ENCODE assay signal across 9 mouse cellular contexts in genomic region chr14:9449942-9450341, GRCm38 (mm10).
A peak's percentile ranks its signal among the peaks of the same experiment; 100 is the strongest.
DNase-seq lines count a peak whose midpoint lies in the region; ATAC-seq lines count a peak whose summit lies in the region.
"Had no signal": no experiment of that assay in that cellular context is flagged by ENCODE, and none has a peak within 500 bp of the region (broad histone marks: within the 10 kb centered on the region; RNA-seq: fewer than 3 reads in every experiment).

No protein-coding gene starts in this region.

- H3K4me2 ChIP-seq in forebrain, embryonic 15.5 days (replicated peaks), result no peak overlapping the region
- H3K4me2 ChIP-seq in midbrain, embryonic 16.5 days (ENCODE audit: low read length), result no peak overlapping the region
- H3K4me2 ChIP-seq in midbrain, embryonic 11.5 days, result no peak overlapping the region
- no peak overlapping the region for H3K4me2 ChIP-seq in embryonic facial prominence, embryonic 14.5 days (ENCODE audit: low read depth, low read length)
- H3K4me2 ChIP-seq: liver, embryonic 13.5 days had no signal

- no peak for DNase-seq in forebrain, embryonic 10.5 days (ENCODE audit: extremely low spot score, low spot score)
- no peak for DNase-seq in midbrain, embryonic 11.5 days (ENCODE audit: low spot score, missing footprints)
- DNase-seq in embryonic facial prominence, embryonic 14.5 days (ENCODE audit: low spot score), result peak; percentile 87
- peak; percentile 13 to 34 for DNase-seq in left cerebral cortex, postnatal 25 days (ENCODE audit: low spot score in 2 of 2)
- no peak for DNase-seq in kidney, adult 9 months
- DNase-seq: liver, embryonic 13.5 days had no signal

- 33% methylated on average over 3 of the region's 3 CpGs for WGBS in forebrain, embryonic 15.5 days
- WGBS in forebrain, embryonic 10.5 days, result 70% methylated on average over 3 of the region's 3 CpGs
- 52% methylated on average over 3 of the region's 3 CpGs for WGBS in midbrain, embryonic 16.5 days
- WGBS in midbrain, embryonic 11.5 days, result 80% methylated on average over 3 of the region's 3 CpGs
- 27% methylated on average over 3 of the region's 3 CpGs for WGBS in embryonic facial prominence, embryonic 14.5 days

- no peak overlapping the region for H3K27ac ChIP-seq in forebrain, embryonic 15.5 days (replicated peaks)
- no peak overlapping the region for H3K27ac ChIP-seq in forebrain, embryonic 10.5 days
- no peak overlapping the region for H3K27ac ChIP-seq in midbrain, embryonic 16.5 days (ENCODE audit: low read length)
- H3K27ac ChIP-seq in midbrain, embryonic 11.5 days (ENCODE audit: low read depth, low read length), result no peak overlapping the region
- H3K27ac ChIP-seq in embryonic facial prominence, embryonic 14.5 days (replicated peaks; ENCODE audit: low read depth, low read length), result no peak overlapping the region
- H3K27ac ChIP-seq: liver, embryonic 13.5 days had no signal

- no peaks in the 10 kb centered on the region for H3K9me3 ChIP-seq in forebrain, embryonic 15.5 days
- no peaks in the 10 kb centered on the region for H3K9me3 ChIP-seq in forebrain, embryonic 10.5 days
- no peaks in the 10 kb centered on the region for H3K9me3 ChIP-seq in midbrain, embryonic 16.5 days (replicated peaks; ENCODE audit: control insufficient read depth, low read length, poor library complexity, severe bottlenecking)
- no peaks in the 10 kb centered on the region for H3K9me3 ChIP-seq in midbrain, embryonic 11.5 days (ENCODE audit: control insufficient read depth, low read length)
- H3K9me3 ChIP-seq in embryonic facial prominence, embryonic 14.5 days (ENCODE audit: control insufficient read depth, low read length), result no peaks in the 10 kb centered on the region
- H3K9me3 ChIP-seq: liver, embryonic 13.5 days had no signal

- H3K4me1 ChIP-seq in forebrain, embryonic 15.5 days, result peaks cover 6% of the 10 kb centered on the region; the same call in 1 of the 2 replicates
- H3K4me1 ChIP-seq in forebrain, embryonic 10.5 days, result no peaks in the 10 kb centered on the region; the same call in 1 of the 2 replicates
- H3K4me1 ChIP-seq in midbrain, embryonic 16.5 days (ENCODE audit: control insufficient read depth, insufficient read depth, low read length), result no peaks in the 10 kb centered on the region; the same call in 1 of the 2 replicates
- H3K4me1 ChIP-seq in midbrain, embryonic 11.5 days (ENCODE audit: control insufficient read depth, insufficient read depth, low read length), result no peaks in the 10 kb centered on the region
- 0 out of 2 replicates have a peak, but pooled peaks cover 5% of the 10 kb centered on the region for H3K4me1 ChIP-seq in embryonic facial prominence, embryonic 14.5 days (ENCODE audit: control insufficient read depth, insufficient read depth, low read length)
- H3K4me1 ChIP-seq: liver, embryonic 13.5 days had no signal

- intact Hi-C loops in left cerebral cortex, postnatal 25 days (cut with DNase I), result no loop called here

- no peaks in the 10 kb centered on the region for H3K27me3 ChIP-seq in forebrain, embryonic 15.5 days
- H3K27me3 ChIP-seq in forebrain, embryonic 10.5 days (ENCODE audit: poor library complexity, severe bottlenecking), result no peaks in the 10 kb centered on the region
- no peaks in the 10 kb centered on the region for H3K27me3 ChIP-seq in midbrain, embryonic 16.5 days (ENCODE audit: control insufficient read depth, insufficient read depth, low read depth, low read length)
- no peaks in the 10 kb centered on the region for H3K27me3 ChIP-seq in midbrain, embryonic 11.5 days (ENCODE audit: control insufficient read depth, insufficient read depth, low read length)
- no peaks in the 10 kb centered on the region for H3K27me3 ChIP-seq in embryonic facial prominence, embryonic 14.5 days (replicated peaks; ENCODE audit: control insufficient read depth, insufficient read depth, low read length)
- H3K27me3 ChIP-seq: liver, embryonic 13.5 days had no signal

- no peaks in the 10 kb centered on the region for H3K36me3 ChIP-seq in forebrain, embryonic 15.5 days
- no peaks in the 10 kb centered on the region for H3K36me3 ChIP-seq in forebrain, embryonic 10.5 days (replicated peaks)
- H3K36me3 ChIP-seq in midbrain, embryonic 16.5 days (ENCODE audit: control insufficient read depth, insufficient read depth, low read length), result no peaks in the 10 kb centered on the region
- no peaks in the 10 kb centered on the region for H3K36me3 ChIP-seq in midbrain, embryonic 11.5 days (ENCODE audit: control insufficient read depth, insufficient read depth, low read length)
- H3K36me3 ChIP-seq in embryonic facial prominence, embryonic 14.5 days (ENCODE audit: control insufficient read depth, insufficient read depth, low read length), result no peaks in the 10 kb centered on the region
- H3K36me3 ChIP-seq: liver, embryonic 13.5 days had no signal

- ATAC-seq in forebrain, embryonic 15.5 days (replicated peaks), result peak; percentile 73; the same call in 1 of the 2 replicates
- ATAC-seq in midbrain, embryonic 16.5 days, result 0 out of 2 replicates have a peak, but pooled peaks have one; percentile 28
- no peak for ATAC-seq in midbrain, embryonic 11.5 days (ENCODE audit: low FRiP score)
- ATAC-seq in embryonic facial prominence, embryonic 14.5 days (ENCODE audit: low read depth), result no peak
- no peak for ATAC-seq in megakaryocyte progenitor cell, adult 5-6 weeks (replicated peaks; ENCODE audit: poor library complexity)

- H3K9ac ChIP-seq in forebrain, embryonic 15.5 days (replicated peaks), result no peak overlapping the region
- H3K9ac ChIP-seq in midbrain, embryonic 16.5 days (ENCODE audit: low read depth, low read length), result no peak overlapping the region
- no peak overlapping the region for H3K9ac ChIP-seq in midbrain, embryonic 11.5 days (ENCODE audit: low read length)
- H3K9ac ChIP-seq in embryonic facial prominence, embryonic 14.5 days (ENCODE audit: low read depth, low read length), result no peak overlapping the region
- H3K9ac ChIP-seq: liver, embryonic 13.5 days had no signal

- no peak overlapping the region for H3K4me3 ChIP-seq in forebrain, embryonic 15.5 days
- H3K4me3 ChIP-seq in forebrain, embryonic 10.5 days, result no peak overlapping the region
- no peak overlapping the region for H3K4me3 ChIP-seq in midbrain, embryonic 16.5 days (ENCODE audit: low read depth, low read length)
- H3K4me3 ChIP-seq in midbrain, embryonic 11.5 days (ENCODE audit: low read depth, low read length), result no peak overlapping the region
- no peak overlapping the region for H3K4me3 ChIP-seq in embryonic facial prominence, embryonic 14.5 days (ENCODE audit: low read depth, low read length)
- H3K4me3 ChIP-seq: liver, embryonic 13.5 days had no signal

Comparison
In these comparisons a context has a peak if more than half of its experiments do, and no peak if none do; other contexts are left out.
1. ATAC-seq: peak in forebrain, embryonic 15.5 days (single experiment) and midbrain, embryonic 16.5 days (single experiment); none in midbrain, embryonic 11.5 days (single experiment), embryonic facial prominence, embryonic 14.5 days (single experiment) and megakaryocyte progenitor cell, adult 5-6 weeks (single experiment).
2. DNase-seq: peak in embryonic facial prominence, embryonic 14.5 days (single experiment) and left cerebral cortex, postnatal 25 days (2 of 2); none in forebrain, embryonic 10.5 days (single experiment), midbrain, embryonic 11.5 days (single experiment) and kidney, adult 9 months (single experiment).